Mouse (Mus musculus) erythroblast, embryonic 14.5 days (primary cell): Measurements from ENCODE around the gene Pitpnm1.

Experiments used
- GATA1 ChIP-seq: IDR thresholded peaks from 2 replicates; pipeline ENCODE4 v1.6.1; 2012; ENCODE audit warnings: low read length, inconsistent platforms, mixed read lengths
- TAL1 ChIP-seq: IDR thresholded peaks from 3 replicates; pipeline ENCODE4 v1.6.1; 2012; ENCODE audit warnings: low read length, inconsistent platforms, mixed read lengths

GRCm38 (mm10) chr19:4101466-4101865 lies 1.7 kb downstream of the Pitpnm1 start:
- TF ChIP-seq GATA1 (no peak), TAL1 (no peak)
